Mouse (Mus musculus): ENCODE measurements around the gene Itsn1.

GRCm38 (mm10) chr16:91794306-91794705, 65.2 kb downstream of the Itsn1 start:
- TF ChIP-seq CTCF (IDR thresholded peaks at IDR 0.05; ENCODE audit: control insufficient read depth, insufficient read depth, insufficient read length) (no peak), MAX (IDR thresholded peaks at IDR 0.05) (no peak), USF1 (IDR thresholded peaks at IDR 0.05; ENCODE audit: low read depth) (no peak), CEBPB (IDR thresholded peaks at IDR 0.05; ENCODE audit: low read depth) (no peak), MYOD1 (IDR thresholded peaks at IDR 0.05; ENCODE audit: control insufficient read depth, insufficient read length, low read depth) (no peak), MYOG (IDR thresholded peaks at IDR 0.05; ENCODE audit: control insufficient read depth, extremely low read depth, insufficient read length) (no peak), FOSL1 (IDR thresholded peaks at IDR 0.05; ENCODE audit: insufficient read depth, low read length, poor library complexity, severe bottlenecking) (no peak)
